Mouse (Mus musculus): ENCODE measurements around the gene Psors1c2. TPM values are rescaled to one million over a fixed set of nuclear protein-coding genes. Genes with fewer than 3 reads are reported as not detected.
"Not testable (repeated sequence)": the region's sequence is repeated elsewhere in the genome, so short reads cannot be mapped to it uniquely, and the experiment has no call there.

Gene Psors1c2
- polyA plus RNA-seq, 1 experiment from 2014 or later, result 0.51 TPM

- ATAC-seq (ENCODE audit: low read depth), result no peak
- 27% methylated on average over 5 of the region's 5 CpGs for WGBS
Measured at GRCm38 (mm10) chr17:35503849-35504248, 29.2 kb upstream of the Psors1c2 start.

GRCm38 (mm10) chr17:35504628-35505481 is 28.1 kb upstream of the Psors1c2 start:
- no peak for ATAC-seq (ENCODE audit: low read depth)
- Histone ChIP-seq H3K9me3 (ENCODE audit: control insufficient read depth, low read length) (no peaks in the 10 kb centered on the region), H3K36me3 (ENCODE audit: control insufficient read depth, insufficient read depth, low read length) (no peaks in the 10 kb centered on the region), H3K27me3 (ENCODE audit: control insufficient read depth, insufficient read depth, low read length) (no peaks in the 10 kb centered on the region; the same call in 1 of the 2 replicates), H3K9ac (replicated peaks; ENCODE audit: low read depth, low read length) (no peak overlapping the region), H3K4me2 (ENCODE audit: low read depth, low read length) (no peak overlapping the region), H3K4me3 (ENCODE audit: low read depth, low read length) (no peak overlapping the region), H3K27ac (ENCODE audit: low read depth, low read length) (no peak overlapping the region), H3K4me1 (ENCODE audit: control insufficient read depth, insufficient read depth, low read length) (no peaks in the 10 kb centered on the region)
- 25% methylated on average over 8 of the region's 8 CpGs for WGBS

More at GRCm38 (mm10) chr17:35503849-35504248, 29.2 kb upstream of the Psors1c2 start:
- Histone ChIP-seq H3K4me3 (ENCODE audit: low read depth, low read length) (no peak overlapping the region), H3K9ac (replicated peaks; ENCODE audit: low read depth, low read length) (no peak overlapping the region), H3K9me3 (ENCODE audit: control insufficient read depth, low read length) (no peaks in the 10 kb centered on the region), H3K27ac (ENCODE audit: low read depth, low read length) (no peak overlapping the region), H3K4me2 (ENCODE audit: low read depth, low read length) (no peak overlapping the region), H3K4me1 (ENCODE audit: control insufficient read depth, insufficient read depth, low read length) (no peaks in the 10 kb centered on the region), H3K36me3 (ENCODE audit: control insufficient read depth, insufficient read depth, low read length) (no peaks in the 10 kb centered on the region), H3K27me3 (ENCODE audit: control insufficient read depth, insufficient read depth, low read length) (no peaks in the 10 kb centered on the region; the same call in 1 of the 2 replicates)

- Histone ChIP-seq H3K27me3 (ENCODE audit: control insufficient read depth, insufficient read depth, low read length) (no peaks in the 10 kb centered on the region; the same call in 1 of the 2 replicates), H3K4me3 (ENCODE audit: low read depth, low read length) (no peak within 1 kb of the TSS), H3K9me3 (ENCODE audit: control insufficient read depth, low read length) (no peaks in the 10 kb centered on the region), H3K9ac (replicated peaks; ENCODE audit: low read depth, low read length) (no peak within 1 kb of the TSS), H3K4me1 (ENCODE audit: control insufficient read depth, insufficient read depth, low read length) (no peaks in the 10 kb centered on the region), H3K36me3 (ENCODE audit: control insufficient read depth, insufficient read depth, low read length) (no peaks in the 10 kb centered on the region), H3K27ac (ENCODE audit: low read depth, low read length) (no peak within 1 kb of the TSS), H3K4me2 (ENCODE audit: low read depth, low read length) (no peak within 1 kb of the TSS)
- no peak for ATAC-seq (ENCODE audit: low read depth)
- 49% methylated on average over 12 of the region's 13 CpGs for WGBS
Measured at GRCm38 (mm10) chr17:35505776-35506175, 27.2 kb upstream of the Psors1c2 start, which contains the start of gene Pou5f1. TSS of gene Pou5f1 (plus strand) at chr17:35506018.

- H3K36me3 ChIP-seq (ENCODE audit: control insufficient read depth, insufficient read depth, low read length), result no peaks in the 10 kb centered on the region
- H3K4me1 ChIP-seq (ENCODE audit: control insufficient read depth, insufficient read depth, low read length), result no peaks in the 10 kb centered on the region
- no peaks in the 10 kb centered on the region for H3K9me3 ChIP-seq (ENCODE audit: control insufficient read depth, low read length)
- WGBS, result 22% methylated on average over 10 of the region's 10 CpGs
- H3K27me3 ChIP-seq (ENCODE audit: control insufficient read depth, insufficient read depth, low read length), result no peaks in the 10 kb centered on the region; the same call in 1 of the 2 replicates
- no peak overlapping the region for H3K27ac ChIP-seq (ENCODE audit: low read depth, low read length)
- H3K4me3 ChIP-seq (ENCODE audit: low read depth, low read length), result no peak overlapping the region
- no peak for ATAC-seq (ENCODE audit: low read depth)
- H3K9ac ChIP-seq (replicated peaks; ENCODE audit: low read depth, low read length), result no peak overlapping the region
- H3K4me2 ChIP-seq (ENCODE audit: low read depth, low read length), result no peak overlapping the region
Measured at GRCm38 (mm10) chr17:35506881-35507280, 26.1 kb upstream of the Psors1c2 start.

DNA sequence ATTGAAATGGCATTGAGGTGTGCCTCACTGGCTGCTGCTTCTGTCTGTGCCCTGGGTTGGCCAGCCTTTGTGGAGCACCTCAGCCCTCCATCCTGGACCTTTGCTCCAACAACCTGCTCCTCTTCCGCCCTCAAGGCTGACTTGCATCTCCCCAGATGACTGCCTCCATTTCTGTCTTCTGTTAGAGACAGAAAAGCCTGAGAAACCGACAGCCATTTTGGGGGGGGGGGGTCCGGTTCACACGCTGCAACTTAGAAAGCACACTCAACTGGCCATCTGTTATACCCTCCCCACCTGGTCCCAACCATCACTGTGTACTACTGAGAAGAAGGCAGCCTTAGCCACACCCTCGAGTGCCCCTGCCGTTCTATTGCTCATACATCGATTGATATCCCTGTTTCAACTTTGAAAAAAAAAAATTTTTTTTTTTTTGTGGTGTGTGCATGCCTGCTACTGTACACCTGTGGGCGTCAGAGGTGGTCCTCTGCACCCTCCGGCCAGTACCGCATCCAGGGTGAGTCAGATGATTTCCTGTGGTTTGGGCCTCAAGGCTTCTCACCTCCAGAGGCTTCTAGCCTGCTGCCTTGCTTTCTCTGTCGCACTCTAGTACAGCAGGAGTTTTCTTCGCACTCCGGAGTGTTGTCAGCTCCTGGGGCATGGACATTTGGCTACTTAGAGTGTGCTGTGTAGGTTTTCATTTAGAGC is 25.3 kb upstream of the Psors1c2 start:
- Histone ChIP-seq H3K27me3 (ENCODE audit: control insufficient read depth, insufficient read depth, low read length) (no peaks in the 10 kb centered on the region; the same call in 1 of the 2 replicates), H3K9ac (replicated peaks; ENCODE audit: low read depth, low read length) (no peak overlapping the region), H3K27ac (ENCODE audit: low read depth, low read length) (no peak overlapping the region), H3K4me3 (ENCODE audit: low read depth, low read length) (no peak overlapping the region), H3K9me3 (ENCODE audit: control insufficient read depth, low read length) (no peaks in the 10 kb centered on the region), H3K4me2 (ENCODE audit: low read depth, low read length) (no peak overlapping the region), H3K36me3 (ENCODE audit: control insufficient read depth, insufficient read depth, low read length) (no peaks in the 10 kb centered on the region), H3K4me1 (ENCODE audit: control insufficient read depth, insufficient read depth, low read length) (no peaks in the 10 kb centered on the region)
- ATAC-seq (ENCODE audit: low read depth), result no peak
- WGBS, result 31% methylated on average over 13 of the region's 13 CpGs

DNA sequence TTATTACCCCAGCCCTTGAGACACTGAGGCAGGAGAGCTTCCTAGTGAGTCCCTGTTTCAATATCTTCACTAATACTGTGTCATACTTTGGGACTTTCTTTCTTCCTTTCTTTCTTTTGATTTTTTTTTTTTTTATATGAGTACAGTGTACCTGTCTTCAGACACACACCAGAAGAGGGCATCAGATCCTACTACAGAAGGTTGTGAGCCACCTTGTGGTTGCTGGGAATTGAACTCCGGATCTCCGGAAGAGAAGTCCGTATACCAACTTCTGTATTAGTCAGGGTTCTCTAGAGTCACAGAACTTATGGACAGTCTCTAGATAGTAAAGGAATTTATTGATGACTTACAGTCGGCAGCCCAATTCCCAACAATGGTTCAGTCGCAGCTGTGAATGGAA is 24.7 kb upstream of the Psors1c2 start:
- not testable (repeated sequence) for H3K4me3 ChIP-seq (ENCODE audit: low read depth, low read length); H3K27ac ChIP-seq (ENCODE audit: low read depth, low read length); H3K4me2 ChIP-seq (ENCODE audit: low read depth, low read length); H3K9me3 ChIP-seq (ENCODE audit: control insufficient read depth, low read length); H3K9ac ChIP-seq (replicated peaks; ENCODE audit: low read depth, low read length); H3K36me3 ChIP-seq (ENCODE audit: control insufficient read depth, insufficient read depth, low read length); H3K4me1 ChIP-seq (ENCODE audit: control insufficient read depth, insufficient read depth, low read length); ATAC-seq (ENCODE audit: low read depth); H3K27me3 ChIP-seq (ENCODE audit: control insufficient read depth, insufficient read depth, low read length)
- WGBS, result 64% methylated on average over 5 of the region's 5 CpGs

DNA sequence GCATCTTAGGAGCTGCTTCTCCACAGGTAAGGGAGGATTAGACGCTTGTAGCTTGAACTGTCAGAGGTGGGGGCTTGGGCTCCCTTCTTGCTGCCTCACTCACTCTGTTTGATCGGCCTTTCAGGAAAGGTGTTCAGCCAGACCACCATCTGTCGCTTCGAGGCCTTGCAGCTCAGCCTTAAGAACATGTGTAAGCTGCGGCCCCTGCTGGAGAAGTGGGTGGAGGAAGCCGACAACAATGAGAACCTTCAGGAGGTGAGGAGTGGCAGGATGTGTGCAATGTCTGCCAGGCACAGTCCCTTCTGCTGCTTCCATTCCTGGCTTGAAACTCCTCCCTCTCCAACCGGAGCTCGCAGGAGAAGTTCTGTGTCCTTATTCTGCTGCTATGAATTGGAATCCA is 23.7 kb upstream of the Psors1c2 start:
- ATAC-seq (ENCODE audit: low read depth), result no peak
- 52% methylated on average over 8 of the region's 8 CpGs for WGBS
- Histone ChIP-seq H3K4me1 (ENCODE audit: control insufficient read depth, insufficient read depth, low read length) (no peaks in the 10 kb centered on the region), H3K27me3 (ENCODE audit: control insufficient read depth, insufficient read depth, low read length) (no peaks in the 10 kb centered on the region; the same call in 1 of the 2 replicates), H3K4me3 (ENCODE audit: low read depth, low read length) (no peak overlapping the region), H3K4me2 (ENCODE audit: low read depth, low read length) (no peak overlapping the region), H3K9me3 (ENCODE audit: control insufficient read depth, low read length) (no peaks in the 10 kb centered on the region), H3K9ac (replicated peaks; ENCODE audit: low read depth, low read length) (no peak overlapping the region), H3K27ac (ENCODE audit: low read depth, low read length) (no peak overlapping the region), H3K36me3 (ENCODE audit: control insufficient read depth, insufficient read depth, low read length) (no peaks in the 10 kb centered on the region)

- WGBS, result 95% methylated on average over 7 of the region's 7 CpGs
- no peaks in the 10 kb centered on the region for H3K9me3 ChIP-seq (ENCODE audit: control insufficient read depth, low read length)
- no peak overlapping the region for H3K27ac ChIP-seq (ENCODE audit: low read depth, low read length)
- H3K9ac ChIP-seq (replicated peaks; ENCODE audit: low read depth, low read length), result no peak overlapping the region
- H3K36me3 ChIP-seq (ENCODE audit: control insufficient read depth, insufficient read depth, low read length), result no peaks in the 10 kb centered on the region
- H3K4me3 ChIP-seq (ENCODE audit: low read depth, low read length), result no peak overlapping the region
- no peak overlapping the region for H3K4me2 ChIP-seq (ENCODE audit: low read depth, low read length)
- peaks cover 9% of the 10 kb centered on the region; the same call in 1 of the 2 replicates for H3K4me1 ChIP-seq (ENCODE audit: control insufficient read depth, insufficient read depth, low read length)
- no peak for ATAC-seq (ENCODE audit: low read depth)
- H3K27me3 ChIP-seq (ENCODE audit: control insufficient read depth, insufficient read depth, low read length), result no peaks in the 10 kb centered on the region
Measured at GRCm38 (mm10) chr17:35512916-35513626, 19.9 kb upstream of the Psors1c2 start.
